Mouse (Mus musculus) CD4-positive helper T cell, adult 2 months (primary cell): ENCODE measurements around the gene Dph7.
A peak's percentile ranks its signal among the peaks of the same experiment; 100 is the strongest.
"Not testable (repeated sequence)": the region's sequence is repeated elsewhere in the genome, so short reads cannot be mapped to it uniquely, and the experiment has no call there.

Experiments used
- DNase-seq: peaks from one replicate; pipeline ENCODE4 v3.0.0-alpha.2; 2012; ENCODE audit warnings: low read depth, missing footprints, low spot score

Dph7 gene

GRCm38 (mm10) chr2:24970386-24970785, 8.2 kb downstream of the Dph7 start:
- no peak for DNase-seq

- DNase-seq = not testable (repeated sequence)
These were observed 12.3 kb downstream of the Dph7 start for GRCm38 (mm10) chr2:24974452-24974851.

DNA sequence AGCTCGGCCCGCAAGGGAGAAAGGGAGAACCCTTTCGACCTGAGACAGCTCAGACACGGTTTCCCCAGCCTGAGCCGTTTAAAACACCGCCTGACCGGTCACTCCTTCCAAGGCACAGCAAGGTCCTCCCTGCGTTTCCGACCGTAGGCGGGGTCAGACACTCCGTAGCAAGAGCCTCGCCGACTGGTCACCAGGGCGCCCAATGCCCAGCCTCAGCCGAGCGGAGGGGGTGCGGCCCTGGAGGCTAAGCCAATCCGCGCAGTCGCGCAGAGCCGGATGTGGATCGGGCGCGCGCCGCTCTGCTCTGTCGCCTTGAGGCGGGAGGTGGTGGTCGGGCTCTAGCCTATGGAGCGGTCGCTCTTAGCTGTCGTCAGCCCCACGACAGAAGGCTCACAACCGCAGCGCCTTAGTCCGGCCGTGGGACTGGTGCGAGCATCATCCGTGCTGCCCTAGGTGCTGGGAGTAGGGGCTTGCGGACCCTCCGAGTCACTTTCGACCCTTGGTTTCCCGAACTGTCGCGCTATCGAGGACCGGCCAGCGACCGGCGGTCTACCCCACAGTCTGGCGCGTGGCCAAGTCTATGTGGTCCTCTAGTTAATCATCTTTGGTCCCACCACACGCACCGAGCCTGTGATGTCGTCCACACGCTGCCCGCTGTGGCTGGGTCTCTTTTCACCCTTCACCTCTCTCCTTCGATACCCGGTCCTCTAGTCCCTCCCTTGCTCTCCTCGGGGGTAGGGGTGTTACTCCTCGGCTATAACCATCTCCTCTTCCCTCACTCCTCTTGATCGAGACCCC, 12.9 kb downstream of the Dph7 start, which contains the start of gene Mrpl41:
TSS of gene Mrpl41 (minus strand) at position 193 of the 798 bp plus-strand sequence.
- peak; percentile 97 for DNase-seq

DNA sequence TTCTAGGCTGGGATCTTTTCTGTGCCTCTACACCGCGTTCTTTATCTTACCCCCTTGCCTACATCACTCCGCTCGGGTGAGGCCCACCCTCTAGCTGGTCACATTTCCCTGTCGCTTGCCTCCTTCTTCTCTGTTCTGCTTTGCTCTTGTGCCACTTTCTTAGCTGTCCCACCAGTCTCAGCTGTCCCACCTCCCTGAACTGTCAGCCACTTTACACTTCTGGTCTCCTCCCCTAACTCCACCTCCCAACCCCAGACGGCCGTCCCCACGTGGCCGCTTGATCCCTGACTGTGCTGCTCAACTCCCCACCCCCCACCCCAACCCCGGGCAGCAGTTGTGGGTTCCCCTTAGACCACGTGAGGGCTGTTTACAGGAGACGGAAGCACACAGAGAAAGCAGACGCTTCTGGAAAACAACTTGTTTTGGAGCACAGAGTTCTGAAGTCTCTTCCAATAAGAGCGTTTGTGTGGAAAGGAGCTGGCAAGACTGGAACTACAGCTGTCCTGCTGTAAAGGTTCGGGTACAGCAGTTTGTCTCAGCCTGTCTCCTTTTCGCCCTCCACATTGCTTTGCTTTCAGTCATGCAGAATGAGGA, 13.6 kb downstream of the Dph7 start, which contains the start of gene Pnpla7:
TSS of gene Pnpla7 (plus strand) at position 330 of the 594 bp plus-strand sequence.
- DNase-seq = peak; percentile 93

DNA sequence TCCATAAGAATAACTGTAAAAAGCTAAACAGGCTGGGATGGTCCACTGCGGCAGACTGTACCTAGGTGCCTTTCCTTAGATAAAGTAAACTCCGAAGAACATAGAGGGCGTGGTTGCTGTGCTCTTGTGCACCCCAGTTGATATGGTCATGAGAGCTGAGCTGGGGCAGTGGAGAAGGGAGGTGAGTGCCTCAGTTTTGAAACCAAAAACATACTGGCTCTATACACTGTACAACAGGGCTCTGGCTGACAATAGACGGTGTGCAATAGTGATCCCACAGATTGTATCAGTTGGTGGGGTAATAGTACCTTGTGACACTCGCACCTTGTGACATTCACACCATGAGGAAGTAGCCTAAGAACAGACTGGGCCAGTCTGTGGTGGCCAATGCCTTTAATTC, 14.8 kb downstream of the Dph7 start:
- peak; percentile 15 for DNase-seq

- DNase-seq = no peak
These were observed 25.6 kb downstream of the Dph7 start for GRCm38 (mm10) chr2:24987762-24988161.

DNA sequence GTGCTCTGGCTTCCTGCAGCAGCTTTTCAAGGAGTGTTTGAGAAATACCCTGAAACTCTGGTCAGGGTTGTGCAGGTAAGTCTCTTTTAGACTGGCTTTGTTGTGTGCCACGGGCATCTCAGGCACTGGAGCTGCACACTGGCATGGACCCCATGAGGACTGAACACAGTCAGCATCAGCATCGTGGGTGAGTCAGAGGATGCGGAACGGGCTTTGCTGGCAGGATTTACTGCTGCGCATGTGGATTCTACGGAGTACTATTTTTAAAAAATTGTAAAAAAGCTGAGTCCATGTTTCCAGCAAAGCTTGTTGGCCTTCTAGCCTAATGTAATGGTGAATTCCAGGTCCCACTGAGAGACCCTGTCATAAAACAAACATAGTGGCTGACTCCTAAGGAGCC, 33.1 kb downstream of the Dph7 start:
- DNase-seq = no peak

- DNase-seq = no peak
These were observed 34.3 kb downstream of the Dph7 start for GRCm38 (mm10) chr2:24996471-24996870.

DNA sequence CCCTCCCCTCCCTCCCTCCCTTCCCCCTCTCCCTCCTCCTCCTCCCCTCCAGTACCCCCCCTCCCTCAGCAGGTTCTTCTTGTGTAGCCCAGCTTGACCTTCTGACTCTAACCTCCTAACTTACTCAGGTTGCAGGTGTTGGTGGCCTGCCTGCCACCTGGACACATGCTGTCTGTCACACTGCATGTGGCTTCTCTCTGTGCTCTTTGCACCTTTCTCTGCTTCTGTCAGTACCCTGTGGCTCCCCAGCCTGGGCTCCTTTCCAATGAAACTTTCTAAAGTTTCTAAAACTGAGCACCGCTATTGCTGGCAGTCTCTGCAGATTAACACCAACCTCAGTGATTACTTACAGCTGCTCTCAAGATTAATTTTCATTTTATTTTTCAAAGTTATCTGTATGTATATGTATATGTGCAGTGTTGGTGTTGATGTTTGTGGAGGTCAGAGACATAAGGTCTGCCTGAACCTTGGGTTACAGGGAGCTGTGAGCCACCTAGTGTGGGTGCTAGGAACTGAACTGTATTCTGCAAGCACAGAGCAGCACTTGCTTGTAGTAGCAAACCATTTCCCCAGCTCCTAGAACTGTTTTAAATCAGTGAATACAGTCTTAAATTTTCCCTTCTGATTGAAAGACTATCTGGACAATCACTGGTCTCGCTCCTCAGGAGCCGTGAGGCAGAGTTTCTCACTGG, 38.5 kb downstream of the Dph7 start:
- DNase-seq = peak; percentile 19

DNA sequence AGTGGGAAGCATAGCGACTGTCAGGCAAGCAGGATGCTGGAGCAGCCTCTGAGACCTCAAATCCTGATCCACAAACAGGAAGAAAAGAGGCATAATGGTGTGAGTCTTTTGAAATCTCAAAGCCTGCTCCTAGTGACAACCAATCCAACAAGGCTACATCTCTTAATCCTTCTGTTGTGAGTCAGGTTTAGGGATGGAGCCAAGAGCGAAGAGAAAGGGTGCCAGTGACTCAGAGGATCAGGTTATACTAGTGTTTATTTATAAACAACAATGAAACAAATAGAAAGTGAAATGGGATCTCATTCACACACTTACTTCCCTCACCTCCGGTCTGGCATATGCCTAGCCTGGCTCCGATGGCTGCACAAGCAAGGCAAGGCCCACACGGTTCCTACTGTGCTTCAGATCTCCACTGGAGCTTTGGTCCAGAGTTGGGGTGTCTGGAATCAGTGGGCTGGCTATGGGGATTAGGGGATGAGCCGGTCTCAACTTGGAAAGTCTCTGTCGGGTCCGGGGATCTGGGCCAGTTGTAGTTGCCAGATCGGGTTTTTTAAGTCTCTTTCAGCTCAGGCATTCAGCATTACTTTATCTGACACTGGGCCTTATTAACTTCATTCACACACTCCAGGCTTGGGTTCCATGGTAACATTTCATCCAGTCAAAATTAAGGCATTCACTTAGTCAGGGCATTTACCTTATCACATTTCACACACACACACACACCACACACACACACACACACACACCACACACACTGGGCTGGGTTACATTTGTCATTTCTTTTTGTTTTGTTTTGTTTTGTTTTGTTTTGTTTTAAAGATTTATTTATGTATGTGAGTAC, 42.0 kb downstream of the Dph7 start:
- DNase-seq = no peak

DNA sequence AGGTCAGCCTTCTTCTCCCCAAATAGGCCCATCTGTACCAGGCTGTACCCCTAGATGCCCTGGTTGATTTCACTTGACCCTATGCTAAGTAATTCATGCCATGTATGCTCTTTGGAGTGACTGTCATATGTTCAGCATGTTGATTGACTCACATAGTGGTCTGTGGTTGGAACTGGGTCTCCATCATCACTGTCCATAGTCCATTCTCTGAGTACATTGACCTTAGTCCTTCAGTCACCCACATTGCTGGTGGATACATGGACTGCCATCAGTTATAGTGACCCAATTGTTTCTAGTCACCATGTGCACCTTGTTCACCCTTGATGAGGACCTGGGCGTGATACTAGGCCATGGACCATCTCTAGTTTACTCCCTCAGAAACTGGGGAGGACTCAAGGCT, 44.6 kb downstream of the Dph7 start:
- no peak for DNase-seq

DNA sequence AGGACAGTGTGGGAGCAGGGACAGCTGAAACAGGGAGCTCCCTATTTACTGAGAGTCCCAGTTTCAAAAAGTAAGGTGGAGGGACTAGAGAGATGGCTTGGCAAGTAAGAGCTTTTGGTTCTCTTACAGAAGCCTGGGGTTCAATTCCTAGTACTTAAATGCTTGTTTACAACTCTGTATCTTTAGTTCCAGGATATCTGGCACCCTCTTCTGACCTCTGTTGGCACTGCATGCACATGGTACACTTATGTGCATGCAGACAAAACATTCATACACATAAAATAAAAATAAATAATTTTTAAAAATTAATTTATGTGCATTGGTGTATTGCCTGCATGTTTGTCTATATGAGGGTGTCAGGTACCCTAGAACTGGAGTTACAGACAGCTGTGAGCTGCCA, 46.0 kb downstream of the Dph7 start:
- peak; percentile 13 for DNase-seq
